14 mouse cellular contexts compared by ENCODE assay signal in the genomic region with DNA sequence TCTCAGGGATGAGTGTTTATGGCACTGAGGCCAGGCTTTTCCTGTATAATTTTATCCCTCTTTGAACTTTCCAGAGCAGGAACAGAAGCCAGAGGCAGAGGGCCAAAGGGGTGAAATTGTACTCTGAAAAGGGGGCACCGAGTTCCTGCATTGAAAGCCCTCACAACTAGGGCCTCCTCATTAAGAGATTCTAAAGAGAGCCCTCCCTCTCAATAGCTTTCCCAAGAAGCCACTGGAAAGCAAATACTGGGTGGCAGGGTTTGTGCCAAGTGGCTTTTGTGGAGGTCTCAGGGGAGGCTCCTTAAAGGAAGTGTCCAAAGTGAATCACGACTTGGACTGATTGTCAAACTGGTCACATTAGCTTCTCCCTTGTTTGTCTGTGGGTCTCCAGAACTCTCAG. TPM values are rescaled to one million over a fixed set of nuclear protein-coding genes. Genes with fewer than 3 reads are reported as not detected.
A peak's percentile ranks its signal among the peaks of the same experiment; 100 is the strongest.
DNase-seq lines count a peak whose midpoint lies in the region; ATAC-seq and TF ChIP-seq lines count a peak whose summit lies in the region.
"Had no signal": no experiment of that assay in that cellular context is flagged by ENCODE, and none has a peak within 500 bp of the region (broad histone marks: within the 10 kb centered on the region; RNA-seq: fewer than 3 reads in every experiment).

No protein-coding gene starts in this region.

- no peaks in the 10 kb centered on the region for H3K4me1 ChIP-seq in forebrain, postnatal 0 days (ENCODE audit: insufficient read depth)
- H3K4me1 ChIP-seq in forebrain, embryonic 10.5 days: peaks cover 6% of the 10 kb centered on the region; the same call in 1 of the 2 replicates

- no peak overlapping the region for H3K4me3 ChIP-seq in forebrain, postnatal 0 days (ENCODE audit: low read depth, low read length)
- no peak overlapping the region for H3K4me3 ChIP-seq in forebrain, embryonic 10.5 days

- intact Hi-C loops in left cerebral cortex, postnatal 10 days (cut with DNase I): no loop called here

- H3K4me2 ChIP-seq in forebrain, postnatal 0 days (ENCODE audit: low read depth): no peak overlapping the region
- H3K4me2 ChIP-seq: liver, embryonic 11.5 days had no signal

- no peak for TF ChIP-seq CTCF in forebrain, postnatal 0 days (IDR thresholded peaks at IDR 0.05; ENCODE audit: low read depth)

- H3K27ac ChIP-seq in forebrain, postnatal 0 days (ENCODE audit: low read depth, low read length): no peak overlapping the region
- H3K27ac ChIP-seq in forebrain, embryonic 10.5 days: no peak overlapping the region
- H3K27ac ChIP-seq: stomach, postnatal 0 days had no signal

- peak; percentile 17 for DNase-seq in forebrain, postnatal 0 days
- no peak for DNase-seq in forebrain, embryonic 10.5 days (ENCODE audit: extremely low spot score, low spot score)
- peak; percentile 21 for DNase-seq in brain, adult 2 months (ENCODE audit: low read depth, low spot score)
- DNase-seq in frontal cortex, postnatal 36 days (ENCODE audit: low spot score in 2 of 2): peak; percentile 35 to 49
- peak; percentile 23 to 60 for DNase-seq in left cerebral cortex, postnatal 10 days (ENCODE audit: extremely low spot score in 1 of 2, low spot score in 2 of 2)
- DNase-seq in thymus, postnatal 25 days: no peak
- no peak for DNase-seq in spleen, adult 12 weeks (ENCODE audit: low spot score)
- DNase-seq in urinary bladder, postnatal 10 days (ENCODE audit: low spot score): no peak
- DNase-seq: kidney, adult 11 months; lung, postnatal 10 days; midbrain, embryonic 14.5 days; thymus, postnatal 4 days had no signal

- no peak overlapping the region for H3K9ac ChIP-seq in forebrain, postnatal 0 days

- no peaks in the 10 kb centered on the region for H3K36me3 ChIP-seq in forebrain, postnatal 0 days (ENCODE audit: insufficient read depth)
- H3K36me3 ChIP-seq in forebrain, embryonic 10.5 days (replicated peaks): no peaks in the 10 kb centered on the region

- ATAC-seq in forebrain, postnatal 0 days: peak; percentile 69

- H3K27me3 ChIP-seq in forebrain, postnatal 0 days (ENCODE audit: insufficient read depth, low read length): no peaks in the 10 kb centered on the region
- no peaks in the 10 kb centered on the region for H3K27me3 ChIP-seq in forebrain, embryonic 10.5 days (ENCODE audit: poor library complexity, severe bottlenecking)

- H3K9me3 ChIP-seq in forebrain, postnatal 0 days (ENCODE audit: low read length): no peaks in the 10 kb centered on the region
- no peaks in the 10 kb centered on the region for H3K9me3 ChIP-seq in forebrain, embryonic 10.5 days

- 10% methylated on average over 2 of the region's 2 CpGs for WGBS in forebrain, postnatal 0 days
- WGBS in forebrain, embryonic 10.5 days: 56% methylated on average over 2 of the region's 2 CpGs

RNA-seq across cellular contexts. Expression of a gene that starts 43.2 kb away (rescaled TPM):
- total RNA-seq in forebrain, postnatal 0 days (2014; rRNA removed): 74.5 and 85.8 TPM in 2 replicates
- 36.0 and 43.8 TPM in 2 replicates for polyA plus RNA-seq in forebrain, postnatal 0 days (2015; fragmentation: Nextera tagmentation; extraction: Ambion mirVana)
- 29.2 and 33.0 TPM in 2 replicates for polyA plus RNA-seq in forebrain, embryonic 10.5 days (2016; fragmentation: Nextera tagmentation; extraction: Ambion mirVana)
- total RNA-seq in left cerebral cortex, postnatal 10 days (2021): 100 to 1,000 TPM; 113 to 118 TPM

Comparison
In these comparisons a context has a peak if more than half of its experiments do, and no peak if none do; other contexts are left out.
1. DNase-seq: peak in forebrain, postnatal 0 days (single experiment), brain, adult 2 months (single experiment), frontal cortex, postnatal 36 days (2 of 2) and left cerebral cortex, postnatal 10 days (2 of 2); none in forebrain, embryonic 10.5 days (single experiment), thymus, postnatal 25 days (single experiment), spleen, adult 12 weeks (single experiment) and urinary bladder, postnatal 10 days (single experiment).